Mouse (Mus musculus) thymus, adult 2 months (tissue): Measurements from ENCODE around the gene Lrch3.

Experiments
- CTCF ChIP-seq: fragments of 200-500 bp; IDR thresholded peaks from 2 replicates; pipeline ENCODE4 v1.5.1; 2012; ENCODE audit warnings: mild to moderate bottlenecking, control low read depth, low read length, moderate library complexity, borderline replicate concordance; ENCODE audit not compliant: control insufficient read depth, poor library complexity, insufficient read depth; ENCODE audit errors: extremely low read depth
- POLR2A ChIP-seq: fragments of 200-500 bp; IDR thresholded peaks from 2 replicates; pipeline ENCODE4 v1.6.1; 2012; ENCODE audit warnings: mild to moderate bottlenecking, low read length, control low read depth, moderate library complexity; ENCODE audit not compliant: control insufficient read depth, poor library complexity, insufficient read depth; ENCODE audit errors: extremely low read depth

GRCm38 (mm10) chr16:32949281-32949680, 35.4 kb downstream of the Lrch3 start:
- TF ChIP-seq POLR2A, result no peak
- no peak for TF ChIP-seq CTCF
